Mouse (Mus musculus): ENCODE results near the gene Mymx.

- TF ChIP-seq CTCF (IDR thresholded peaks at IDR 0.05; ENCODE audit: low read depth, low read length) (no peak), POLR2A (IDR thresholded peaks at IDR 0.05; ENCODE audit: insufficient read depth, low read length) (no peak)
These were observed 19.7 kb downstream of the Mymx start for GRCm38 (mm10) chr17:45582188-45582587.
